Mouse (Mus musculus) midbrain, embryonic 10.5 days (tissue): ENCODE measurements at regions not wholly inside any gene's neighbourhood (a gene's known extent, or its start where the extent isn't known, plus 50 kb on each side); places are given as distances from the start of the nearest gene placed in this dataset.

Experiments used
- DNase-seq: peaks from one replicate; pipeline ENCODE4 v3.0.0-alpha.2; 2017; ENCODE audit warnings: low spot score
- H3K27ac ChIP-seq: fragments of 300-500 bp; sonication (generic); replicated peaks from 2 replicates; pipeline ENCODE4 v1.5.1; 2016; ENCODE audit warnings: mild to moderate bottlenecking
- H3K27me3 ChIP-seq: fragments of 300-500 bp; sonication (generic); 2 replicates; pipeline ENCODE4 v1.6.1; 2016; ENCODE audit warnings: low read depth, mild to moderate bottlenecking; ENCODE audit not compliant: poor library complexity, severe bottlenecking
- H3K36me3 ChIP-seq: fragments of 300-500 bp; sonication (generic); 2 replicates; pipeline ENCODE4 v1.6.1; 2016; ENCODE audit warnings: mild to moderate bottlenecking, moderate library complexity
- H3K4me1 ChIP-seq: fragments of 300-500 bp; sonication (generic); 2 replicates; pipeline ENCODE4 v1.6.1; 2016
- H3K4me3 ChIP-seq: fragments of 300-500 bp; sonication (generic); 2 replicates; pipeline ENCODE4 v1.5.1; 2016; ENCODE audit warnings: mild to moderate bottlenecking, moderate library complexity
- H3K9me3 ChIP-seq: fragments of 300-500 bp; sonication (generic); replicated peaks from 2 replicates; pipeline ENCODE4 v1.6.1; 2016; ENCODE audit warnings: mild to moderate bottlenecking
- WGBS: fragments of 180-500 bp; shearing (Covaris S2); methylation state at CpG from one replicate; pipeline ENCODE4 v1.1.7; 2016; 5-methylcytosine and 5-hydroxymethylcytosine counted together

GRCm38 (mm10) chr4:124442491-124443129, 168.0 kb downstream of the 3100002H09Rik start:
- WGBS, result 2% methylated on average over 10 of the region's 10 CpGs

DNA sequence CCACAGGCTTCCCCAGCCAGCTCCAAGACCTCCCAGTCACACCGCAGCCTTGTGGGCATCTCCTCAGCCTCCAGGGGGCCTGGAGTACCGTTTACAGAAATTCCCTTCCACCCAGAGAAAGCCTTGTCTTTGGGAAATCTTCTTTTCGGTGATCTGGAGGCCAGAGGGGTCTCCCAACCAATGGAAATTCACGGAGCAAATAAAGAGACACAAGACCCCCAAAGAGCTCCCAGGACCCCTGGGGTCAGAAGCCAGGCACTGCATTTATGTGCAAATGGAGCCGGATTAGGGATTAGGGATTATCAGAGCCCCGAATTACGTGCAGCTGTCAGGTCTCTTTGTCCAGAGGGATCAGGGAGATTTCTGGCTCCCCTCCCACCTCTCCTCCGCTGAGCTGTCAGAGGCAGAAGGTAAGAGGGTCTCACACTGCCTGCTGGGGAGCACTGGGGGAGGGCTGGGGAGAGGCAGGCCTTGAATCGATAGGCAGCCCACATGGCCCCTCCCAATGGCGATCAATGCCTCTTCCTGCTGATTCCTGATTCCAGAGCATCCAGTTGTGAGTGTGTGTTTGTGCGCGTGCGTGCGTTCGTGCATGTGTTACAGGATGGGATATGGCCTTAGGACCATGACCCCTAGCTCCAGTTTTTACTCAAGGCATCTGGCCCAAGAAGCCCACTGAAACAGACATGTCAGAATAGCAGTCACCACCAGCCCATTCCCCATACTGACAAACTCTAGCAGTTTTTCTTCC, 168.7 kb downstream of the 3100002H09Rik start:
- Histone ChIP-seq H3K27ac (peak overlapping the region; percentile 81), H3K36me3 (no peaks in the 10 kb centered on the region), H3K4me1 (peaks cover 68% of the 10 kb centered on the region), H3K4me3 (peak overlapping the region; percentile 14; the same call in 1 of the 2 replicates), H3K9me3 (no peaks in the 10 kb centered on the region; the same call in 1 of the 2 replicates), H3K27me3 (peaks cover 100% of the 10 kb centered on the region)
- peak; percentile 92 for DNase-seq
- 3% methylated on average over 15 of the region's 15 CpGs for WGBS

More at GRCm38 (mm10) chr4:124442491-124443129, 168.0 kb downstream of the 3100002H09Rik start:
- Histone ChIP-seq H3K9me3 (no peaks in the 10 kb centered on the region; the same call in 1 of the 2 replicates), H3K27me3 (peaks cover 99% of the 10 kb centered on the region), H3K27ac (peak overlapping the region; percentile 81), H3K36me3 (no peaks in the 10 kb centered on the region), H3K4me1 (peaks cover 69% of the 10 kb centered on the region), H3K4me3 (peak overlapping the region; percentile 19; the same call in 1 of the 2 replicates)
- DNase-seq, result peak; percentile 49

- WGBS, result 25% methylated on average over 12 of the region's 12 CpGs
- Histone ChIP-seq H3K36me3 (no peaks in the 10 kb centered on the region), H3K27ac (peak overlapping the region; percentile 81), H3K4me1 (peaks cover 26% of the 10 kb centered on the region), H3K9me3 (peaks cover 6% of the 10 kb centered on the region; the same call in 1 of the 2 replicates), H3K27me3 (peaks cover 93% of the 10 kb centered on the region), H3K4me3 (no peak overlapping the region)
- DNase-seq, result no peak
Measured at GRCm38 (mm10) chr4:124435040-124435434, 175.6 kb downstream of the 3100002H09Rik start.

- peak overlapping the region; percentile 81 for H3K27ac ChIP-seq
- peaks cover 23% of the 10 kb centered on the region for H3K4me1 ChIP-seq
- H3K9me3 ChIP-seq, result peaks cover 6% of the 10 kb centered on the region; the same call in 1 of the 2 replicates
- no peaks in the 10 kb centered on the region for H3K36me3 ChIP-seq
- DNase-seq, result peak; percentile 56
- H3K4me3 ChIP-seq, result peak overlapping the region; percentile 38
- peaks cover 86% of the 10 kb centered on the region for H3K27me3 ChIP-seq
- 6% methylated on average over 24 of the region's 25 CpGs for WGBS
Measured at GRCm38 (mm10) chr4:124434059-124435039, 176.3 kb downstream of the 3100002H09Rik start.

DNA sequence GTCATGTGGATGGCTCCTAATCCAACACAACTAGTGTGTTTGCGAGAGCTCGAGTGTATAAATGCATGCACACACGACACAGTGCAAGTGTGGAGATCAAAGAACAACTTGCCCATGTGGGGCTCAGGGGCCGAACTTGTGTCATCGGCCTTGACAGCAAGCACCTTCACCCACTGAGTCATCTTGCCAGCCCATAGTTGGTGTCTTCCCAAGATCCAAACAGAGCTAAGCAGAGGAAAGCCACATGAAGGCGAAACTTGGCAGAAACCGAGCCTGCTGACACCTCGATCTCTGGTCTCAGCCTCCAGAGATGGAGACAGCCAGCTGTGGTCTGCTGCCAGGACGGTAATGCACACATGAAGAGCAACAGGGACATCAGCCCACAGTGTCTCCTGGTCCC, 177.1 kb downstream of the 3100002H09Rik start:
- H3K9me3 ChIP-seq, result peaks cover 6% of the 10 kb centered on the region; the same call in 1 of the 2 replicates
- H3K4me1 ChIP-seq, result peaks cover 23% of the 10 kb centered on the region
- H3K27me3 ChIP-seq, result peaks cover 80% of the 10 kb centered on the region
- H3K4me3 ChIP-seq, result no peak overlapping the region
- no peaks in the 10 kb centered on the region for H3K36me3 ChIP-seq
- WGBS, result 75% methylated on average over 9 of the region's 9 CpGs
- DNase-seq, result no peak
- peak overlapping the region; percentile 64 for H3K27ac ChIP-seq

DNA sequence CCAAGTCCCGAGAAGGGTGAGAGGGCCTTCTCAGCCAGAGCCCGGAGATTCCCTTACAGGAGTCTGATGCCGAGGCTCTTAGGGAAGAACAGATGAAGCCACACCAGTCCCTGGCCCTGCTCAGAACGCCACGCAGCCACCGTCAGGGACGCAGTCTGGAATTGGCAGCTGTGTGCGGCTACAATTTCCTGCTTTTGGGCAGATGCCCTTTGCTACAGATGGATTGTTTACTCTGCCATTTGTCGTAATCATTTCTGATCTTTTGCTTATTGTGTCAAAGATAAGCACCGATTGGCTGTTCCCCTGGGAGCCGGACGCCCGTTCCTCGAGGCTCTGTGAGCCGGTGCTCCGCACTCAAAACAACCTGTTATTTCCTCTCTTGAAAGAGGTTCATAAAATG, 179.4 kb downstream of the 3100002H09Rik start:
- no peak for DNase-seq
- Histone ChIP-seq H3K27me3 (peaks cover 66% of the 10 kb centered on the region), H3K4me1 (peaks cover 23% of the 10 kb centered on the region), H3K36me3 (no peaks in the 10 kb centered on the region), H3K27ac (no peak overlapping the region; the same call in 1 of the 2 replicates), H3K4me3 (no peak overlapping the region), H3K9me3 (0 out of 2 replicates have a peak, but pooled peaks cover 4% of the 10 kb centered on the region)
- 88% methylated on average over 16 of the region's 16 CpGs for WGBS

- H3K9me3 ChIP-seq, result no peaks in the 10 kb centered on the region
- H3K27me3 ChIP-seq, result peaks cover 53% of the 10 kb centered on the region
- no peak overlapping the region for H3K4me3 ChIP-seq
- H3K36me3 ChIP-seq, result no peaks in the 10 kb centered on the region
- H3K4me1 ChIP-seq, result peaks cover 5% of the 10 kb centered on the region
- WGBS, result 95% methylated on average over 4 of the region's 4 CpGs
- no peak for DNase-seq
- H3K27ac ChIP-seq, result no peak overlapping the region
Measured at GRCm38 (mm10) chr4:124428844-124429243, 181.8 kb downstream of the 3100002H09Rik start.

DNA sequence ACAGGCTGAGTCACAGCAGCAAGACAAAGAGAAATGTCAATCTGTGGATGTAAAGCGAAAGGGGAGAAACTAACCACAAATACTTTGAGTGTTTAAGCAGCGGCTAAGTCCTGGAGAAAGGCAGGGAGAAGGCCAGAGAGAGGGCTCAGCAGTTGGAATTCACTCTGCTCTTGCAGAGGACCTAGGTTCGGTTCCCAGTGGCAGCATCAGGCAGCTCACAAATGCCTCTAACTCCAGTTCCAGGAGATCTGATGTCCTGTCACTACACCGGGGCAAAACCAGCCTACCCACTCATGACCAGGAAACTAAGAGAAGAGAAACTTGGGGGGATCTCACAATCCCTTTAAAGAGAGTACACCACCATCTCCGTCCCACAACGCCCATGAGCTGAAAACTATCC, 188.2 kb downstream of the 3100002H09Rik start:
- WGBS, result 90% methylated on average over 6 of the region's 6 CpGs
- Histone ChIP-seq H3K36me3 (no peaks in the 10 kb centered on the region), H3K4me3 (no peak overlapping the region), H3K9me3 (no peaks in the 10 kb centered on the region), H3K27ac (no peak overlapping the region), H3K4me1 (peaks cover 5% of the 10 kb centered on the region), H3K27me3 (peaks cover 17% of the 10 kb centered on the region)
- no peak for DNase-seq

DNA sequence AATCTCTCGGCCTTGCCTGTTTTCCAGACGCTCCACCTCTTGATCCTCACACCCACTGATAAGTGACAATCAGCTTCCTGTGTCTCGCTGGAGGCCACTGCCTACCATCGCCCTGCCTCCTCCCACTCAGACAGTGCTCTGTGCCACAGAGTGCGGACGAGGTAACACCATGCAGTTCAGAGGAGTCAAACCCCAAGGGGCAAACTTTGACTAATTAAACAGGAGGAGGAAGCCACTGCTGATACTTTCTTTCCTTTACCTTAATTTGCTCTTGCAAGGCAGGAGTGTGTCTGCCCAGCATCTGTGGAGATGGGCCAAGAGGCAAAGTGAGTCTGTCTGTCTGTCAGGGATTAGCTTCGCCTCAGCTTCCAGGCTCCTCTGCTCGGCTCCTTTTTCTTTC, 192.2 kb downstream of the 3100002H09Rik start:
- 44% methylated on average over 8 of the region's 8 CpGs for WGBS
- DNase-seq, result no peak
- H3K27ac ChIP-seq, result no peak overlapping the region

GRCm38 (mm10) chr4:124417176-124417575, 193.4 kb downstream of the 3100002H09Rik start:
- H3K4me3 ChIP-seq, result no peak overlapping the region
- WGBS, result 85% methylated on average over 8 of the region's 8 CpGs
- DNase-seq, result no peak
- H3K4me1 ChIP-seq, result peaks cover 5% of the 10 kb centered on the region
- no peak overlapping the region for H3K27ac ChIP-seq
- no peaks in the 10 kb centered on the region for H3K36me3 ChIP-seq
- H3K9me3 ChIP-seq, result no peaks in the 10 kb centered on the region
- peaks cover 8% of the 10 kb centered on the region for H3K27me3 ChIP-seq

More for the DNA sequence above, 192.2 kb downstream of the 3100002H09Rik start:
- Histone ChIP-seq H3K4me1 (peaks cover 5% of the 10 kb centered on the region), H3K27me3 (peaks cover 8% of the 10 kb centered on the region), H3K36me3 (no peaks in the 10 kb centered on the region), H3K9me3 (no peaks in the 10 kb centered on the region), H3K4me3 (no peak overlapping the region)

DNA sequence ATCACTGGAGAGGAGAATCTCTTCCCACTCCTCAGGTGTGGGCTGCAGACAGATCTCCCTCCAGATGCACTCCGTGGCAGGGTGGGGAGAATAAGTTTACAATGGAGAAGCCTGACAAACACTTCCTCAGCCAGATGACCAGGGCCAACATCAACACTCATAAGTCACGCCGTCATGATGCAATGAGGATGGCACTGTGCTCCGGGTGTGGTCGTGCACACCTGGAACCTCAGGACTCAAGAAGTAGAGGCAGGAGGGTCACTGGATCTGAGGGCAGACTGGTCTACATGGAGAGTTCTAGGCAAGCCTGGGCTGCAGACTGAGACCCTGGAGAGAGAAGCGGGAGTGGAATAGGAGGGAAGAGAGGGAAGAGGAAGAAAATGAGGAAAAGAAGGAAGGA, 194.3 kb downstream of the 3100002H09Rik start:
- no peak overlapping the region for H3K27ac ChIP-seq
- peaks cover 8% of the 10 kb centered on the region for H3K27me3 ChIP-seq
- no peaks in the 10 kb centered on the region for H3K36me3 ChIP-seq
- WGBS, result 92% methylated on average over 6 of the region's 6 CpGs
- H3K9me3 ChIP-seq, result 0 out of 2 replicates have a peak, but pooled peaks cover 2% of the 10 kb centered on the region
- no peak overlapping the region for H3K4me3 ChIP-seq
- H3K4me1 ChIP-seq, result peaks cover 5% of the 10 kb centered on the region
- DNase-seq, result no peak

DNA sequence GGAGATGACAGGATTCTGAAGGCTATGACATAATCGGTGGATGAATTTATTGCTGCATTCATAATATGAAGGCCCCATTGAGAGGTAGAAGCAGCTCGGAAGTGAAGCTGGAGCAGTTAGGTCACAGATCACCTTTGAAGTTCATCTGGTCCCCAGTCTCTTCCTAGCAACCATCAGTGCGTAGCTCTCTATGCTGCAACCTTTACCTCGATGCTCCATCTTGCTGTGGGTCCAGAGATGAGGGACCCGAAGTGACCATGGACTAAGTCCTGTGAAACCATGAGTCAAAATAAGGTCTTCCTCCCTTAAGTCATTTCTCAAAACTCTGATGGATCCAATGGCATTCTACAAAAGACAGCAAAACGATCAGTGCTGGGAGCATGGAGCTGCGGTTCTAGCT, 196.2 kb downstream of the 3100002H09Rik start:
- Histone ChIP-seq H3K4me3 (no peak overlapping the region), H3K36me3 (no peaks in the 10 kb centered on the region), H3K9me3 (0 out of 2 replicates have a peak, but pooled peaks cover 2% of the 10 kb centered on the region), H3K4me1 (peaks cover 5% of the 10 kb centered on the region), H3K27ac (no peak overlapping the region), H3K27me3 (peaks cover 6% of the 10 kb centered on the region)
- DNase-seq, result no peak
- WGBS, result 93% methylated on average over 7 of the region's 7 CpGs
